Mouse (Mus musculus): Measurements from ENCODE around the gene Stox2.

DNA sequence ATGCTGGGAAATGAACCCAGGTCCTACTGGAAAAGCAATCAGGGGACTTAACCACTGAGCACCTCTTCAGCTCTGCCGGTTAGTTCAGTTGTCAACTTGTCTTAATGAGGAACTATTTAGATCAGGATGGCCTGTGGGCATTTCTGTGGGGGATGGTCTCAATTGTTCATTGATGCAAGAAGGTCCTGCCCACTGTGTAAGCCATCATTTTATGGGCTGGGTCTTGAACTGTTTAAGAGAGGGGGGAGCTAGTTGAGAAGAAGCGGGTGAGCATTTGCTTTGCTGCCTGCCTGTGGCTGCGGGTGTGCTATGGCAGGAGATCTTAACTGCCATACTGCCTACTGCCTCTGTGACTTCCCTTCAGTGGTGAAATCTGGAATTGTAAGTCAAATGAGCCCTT, 214.1 kb downstream of the Stox2 start:
- no peak for TF ChIP-seq POLR2A (IDR thresholded peaks at IDR 0.05; ENCODE audit: low read depth, low read length)
- TF ChIP-seq CTCF (IDR thresholded peaks at IDR 0.05; ENCODE audit: extremely low read depth, insufficient read length, insufficient replicate concordance, low read depth, low read length) = no peak

Data from small intestine, adult 2 months (tissue).